Mouse (Mus musculus) cerebellum, adult 11 months (tissue): ENCODE measurements around the gene Vps13d.

ENCODE experiments used
- DNase-seq: peaks from one replicate; pipeline ENCODE4 v3.0.0; 2022

Gene Vps13d

GRCm38 (mm10) chr4:144968371-144968770 lies 226.4 kb downstream of the Vps13d start:
- no peak for DNase-seq

DNA sequence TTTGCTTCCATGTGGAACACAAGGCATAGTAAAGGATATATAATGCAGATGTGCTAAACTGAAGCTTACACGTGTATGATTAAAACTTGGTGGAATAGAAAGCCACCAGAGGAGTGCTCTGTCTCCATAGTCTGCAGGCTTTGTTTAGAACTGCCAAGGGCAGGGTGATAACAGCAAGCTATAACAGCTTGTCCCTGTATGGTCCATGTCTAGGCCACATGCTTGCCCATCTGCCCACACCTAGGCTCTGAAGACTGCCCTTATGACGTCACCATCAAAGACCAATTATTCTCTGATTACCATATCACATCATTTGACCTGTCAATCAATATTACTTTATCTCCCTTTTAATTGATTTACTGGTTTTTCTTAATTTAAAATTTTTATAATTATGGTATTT lies 229.6 kb downstream of the Vps13d start:
- DNase-seq: no peak

GRCm38 (mm10) chr4:144961696-144962095 lies 233.1 kb downstream of the Vps13d start:
- DNase-seq: no peak

DNA sequence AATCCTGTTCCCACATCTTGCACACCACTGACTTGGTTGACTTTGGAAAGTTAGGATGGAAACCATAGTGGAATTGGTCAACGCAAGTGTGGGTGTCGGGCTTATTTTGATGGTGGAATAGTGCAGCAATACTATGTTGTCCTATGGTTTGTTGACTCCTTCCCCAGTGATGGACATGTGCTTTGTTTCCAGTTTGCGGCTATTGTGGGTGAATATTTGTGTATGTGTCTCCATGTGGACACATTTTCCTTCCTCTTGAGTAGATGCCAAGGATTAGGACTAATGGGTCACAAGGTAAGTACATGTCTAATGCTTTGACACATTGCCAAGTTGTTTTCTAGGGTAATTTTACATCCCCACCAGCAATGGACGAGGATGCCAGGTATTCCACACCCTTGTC lies 233.6 kb downstream of the Vps13d start:
- DNase-seq: no peak

DNA sequence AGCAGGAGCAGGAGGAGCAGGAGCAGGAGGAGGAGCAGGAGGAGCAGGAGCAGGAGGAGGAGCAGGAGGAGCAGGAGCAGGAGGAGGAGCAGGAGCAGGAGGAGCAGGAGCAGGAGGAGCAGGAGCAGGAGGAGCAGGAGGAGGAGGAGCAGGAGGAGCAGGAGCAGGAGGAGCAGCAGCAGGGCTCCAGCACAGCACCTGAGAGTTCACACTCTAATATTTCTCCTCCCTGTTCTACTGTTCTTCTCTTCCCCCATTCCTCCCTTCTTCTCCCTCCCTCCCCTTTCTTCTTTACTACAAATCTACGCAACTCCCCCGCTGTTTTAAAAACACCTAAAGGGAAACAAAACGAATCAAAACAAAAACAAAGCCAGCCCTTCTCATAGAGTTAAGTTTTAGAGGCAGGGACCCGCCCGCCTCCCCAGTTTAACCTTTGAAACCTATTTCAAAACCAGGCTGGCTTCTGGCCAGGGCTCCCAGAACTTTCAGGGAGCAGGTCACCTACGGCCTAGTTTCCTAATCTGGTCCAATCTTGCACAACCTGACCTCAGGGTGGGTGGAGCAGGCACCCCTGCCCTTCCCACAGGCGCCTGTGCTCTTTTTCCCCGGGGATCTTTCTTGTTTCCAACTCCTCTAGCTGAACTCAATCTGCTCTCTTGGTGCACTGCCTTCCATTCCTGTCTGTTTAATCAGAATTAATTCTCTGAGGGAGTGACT lies 234.5 kb downstream of the Vps13d start:
- DNase-seq: no peak

DNA sequence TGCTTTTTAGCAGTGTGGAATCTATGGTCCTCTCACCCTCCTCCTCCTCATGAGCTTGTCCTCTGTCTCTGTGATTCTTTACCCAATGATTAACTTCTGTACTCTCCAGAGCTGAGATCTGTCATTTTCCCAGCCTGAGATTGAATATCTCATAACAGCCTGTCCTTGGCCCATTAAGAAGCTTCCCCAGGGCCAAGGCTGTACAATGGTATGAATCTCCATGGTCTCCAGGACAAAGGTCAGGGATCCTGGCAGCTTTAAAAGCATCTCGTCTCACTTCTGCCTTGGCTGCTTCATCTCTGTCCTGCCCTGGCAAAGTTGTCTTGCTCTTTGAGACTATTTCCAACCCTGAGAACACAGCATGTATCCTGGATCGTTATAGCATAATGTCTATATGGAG lies 237.1 kb downstream of the Vps13d start:
- no peak for DNase-seq

- no peak for DNase-seq
Observed at GRCm38 (mm10) chr4:144957186-144957585, 237.6 kb downstream of the Vps13d start.

DNA sequence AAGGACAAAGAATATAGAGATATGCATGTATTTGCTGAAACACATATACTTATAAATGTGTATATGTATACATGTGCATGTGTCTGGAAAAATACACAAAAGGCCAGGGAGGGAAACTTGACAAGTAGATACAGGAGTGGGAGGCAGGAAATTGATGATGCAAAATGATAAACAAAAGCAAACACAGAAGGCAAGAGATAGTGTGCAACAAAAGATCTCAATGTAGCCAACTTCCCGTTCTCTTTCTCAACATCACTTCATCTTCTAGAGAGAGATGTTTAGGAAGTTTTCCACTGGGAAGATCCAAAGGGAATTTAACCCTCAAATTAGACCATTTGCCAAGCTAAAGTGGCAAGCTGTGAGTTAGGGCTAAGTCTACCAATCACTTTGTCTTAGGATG lies 238.5 kb downstream of the Vps13d start:
- no peak for DNase-seq

DNA sequence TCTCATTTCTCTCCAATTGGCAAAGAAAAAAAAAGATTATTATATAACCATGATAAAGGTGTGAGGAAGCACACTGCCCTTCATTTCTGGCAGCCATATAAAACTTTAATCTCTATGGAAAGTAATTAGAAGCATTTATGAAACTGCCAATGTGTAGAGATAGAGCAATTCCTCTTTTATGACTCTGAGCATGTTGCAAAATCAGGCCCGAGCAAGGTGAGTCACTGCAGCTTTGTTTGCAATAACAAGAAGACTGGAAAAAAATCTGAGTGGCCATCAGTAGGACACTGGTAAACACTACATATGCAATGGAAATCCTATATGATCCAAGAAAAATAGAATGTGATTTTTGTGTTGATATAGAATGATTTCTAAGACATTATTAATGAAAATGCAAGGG lies 238.9 kb downstream of the Vps13d start:
- no peak for DNase-seq

- no peak for DNase-seq
Observed at GRCm38 (mm10) chr4:144953421-144953820, 241.4 kb downstream of the Vps13d start.

GRCm38 (mm10) chr4:144951859-144952258 lies 242.9 kb downstream of the Vps13d start:
- DNase-seq: no peak

DNA sequence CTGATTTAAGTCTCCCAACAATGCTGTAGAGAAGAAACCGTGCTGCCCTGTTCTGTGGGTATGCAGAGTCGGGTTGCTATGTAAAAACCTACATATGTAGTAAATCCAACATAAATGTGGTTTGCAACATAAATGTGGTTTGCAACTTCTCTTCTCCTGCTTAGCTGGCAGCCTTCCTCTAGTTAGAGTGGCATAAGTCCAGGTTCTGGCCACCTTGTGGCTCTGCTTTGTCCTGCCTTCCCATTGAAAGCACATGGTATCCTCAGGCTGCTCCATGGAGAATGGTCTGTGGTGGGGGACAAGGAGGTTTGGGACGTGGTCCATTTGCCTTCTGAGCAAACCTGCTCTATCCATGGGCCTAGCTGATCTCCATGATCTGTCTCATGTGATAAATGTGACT lies 243.9 kb downstream of the Vps13d start:
- no peak for DNase-seq

DNA sequence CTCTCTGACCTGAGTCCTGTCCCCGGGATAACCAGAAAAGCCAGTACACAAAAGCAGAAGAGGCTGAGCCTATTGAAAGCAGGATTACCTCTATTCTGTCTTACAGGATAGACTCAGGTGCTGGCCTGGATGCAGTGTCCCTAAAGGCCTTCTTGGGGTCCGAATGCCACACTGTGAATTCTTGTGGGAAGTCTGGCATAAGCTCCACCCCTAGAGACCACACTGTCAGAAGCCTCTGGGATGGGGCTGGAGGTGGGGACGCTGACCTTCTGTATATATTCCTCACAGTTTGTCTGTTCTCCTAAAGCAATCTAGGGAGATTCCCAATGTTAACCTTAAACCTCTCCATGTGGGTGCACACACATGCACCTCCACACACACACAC lies 244.5 kb downstream of the Vps13d start:
- DNase-seq: no peak

- peak; percentile 20 for DNase-seq
Observed at GRCm38 (mm10) chr4:144949441-144950326, 245.1 kb downstream of the Vps13d start.

DNA sequence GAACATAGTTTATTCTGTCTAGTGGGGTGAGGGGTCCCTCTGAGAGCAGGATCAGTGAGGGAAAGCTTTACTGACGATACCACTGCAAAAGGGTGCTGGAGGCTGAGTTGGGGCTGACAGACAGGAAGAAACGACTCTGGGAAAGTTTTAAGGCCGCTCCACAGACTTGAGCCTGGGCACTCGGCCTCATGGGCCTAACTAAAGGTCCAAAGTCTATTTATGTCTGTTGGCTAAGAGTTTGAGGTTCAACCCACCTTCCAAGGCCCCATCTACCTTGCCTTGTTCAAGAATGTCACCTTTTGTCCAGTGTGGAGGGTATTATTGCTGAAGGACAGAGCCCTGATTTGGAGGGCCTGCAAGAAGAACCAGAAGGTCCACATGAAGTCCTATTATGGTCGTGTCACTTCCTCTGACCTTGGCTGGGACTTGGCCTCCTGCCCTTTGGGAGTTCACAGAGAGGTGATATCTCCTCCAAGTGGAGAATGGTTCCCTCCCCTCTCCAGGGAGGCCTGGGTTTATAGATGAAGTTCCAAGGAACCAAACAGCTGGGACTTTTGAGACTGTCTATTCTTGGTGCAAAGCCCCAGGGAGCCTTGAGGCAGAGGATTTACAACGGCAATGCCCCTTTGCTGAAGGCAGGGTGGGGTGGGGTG lies 246.9 kb downstream of the Vps13d start:
- no peak for DNase-seq

- no peak for DNase-seq
Observed at GRCm38 (mm10) chr4:144943273-144943672, 251.5 kb downstream of the Vps13d start.

DNA sequence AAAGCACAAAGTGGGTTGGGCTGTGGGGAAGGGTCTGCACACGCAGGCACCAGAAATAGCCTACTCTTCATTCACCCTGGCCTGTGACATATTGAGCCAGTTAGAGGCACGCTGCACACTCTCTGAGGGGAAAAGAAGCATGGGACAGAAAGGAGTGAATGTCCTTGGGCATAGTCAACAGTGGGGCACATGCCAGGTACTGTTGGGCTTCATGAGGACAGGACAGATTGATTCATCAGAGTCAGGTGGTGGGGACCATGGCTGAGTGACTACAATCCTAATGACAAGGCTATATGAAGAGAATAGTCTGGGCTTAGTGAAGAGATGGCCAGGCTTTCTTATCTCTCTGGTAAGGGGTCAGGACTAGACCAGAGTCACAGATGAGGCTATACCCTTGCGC lies 252.4 kb downstream of the Vps13d start:
- DNase-seq: no peak

GRCm38 (mm10) chr4:144940796-144941462 lies 253.9 kb downstream of the Vps13d start:
- no peak for DNase-seq

GRCm38 (mm10) chr4:144939847-144940411 lies 254.9 kb downstream of the Vps13d start:
- DNase-seq: no peak

DNA sequence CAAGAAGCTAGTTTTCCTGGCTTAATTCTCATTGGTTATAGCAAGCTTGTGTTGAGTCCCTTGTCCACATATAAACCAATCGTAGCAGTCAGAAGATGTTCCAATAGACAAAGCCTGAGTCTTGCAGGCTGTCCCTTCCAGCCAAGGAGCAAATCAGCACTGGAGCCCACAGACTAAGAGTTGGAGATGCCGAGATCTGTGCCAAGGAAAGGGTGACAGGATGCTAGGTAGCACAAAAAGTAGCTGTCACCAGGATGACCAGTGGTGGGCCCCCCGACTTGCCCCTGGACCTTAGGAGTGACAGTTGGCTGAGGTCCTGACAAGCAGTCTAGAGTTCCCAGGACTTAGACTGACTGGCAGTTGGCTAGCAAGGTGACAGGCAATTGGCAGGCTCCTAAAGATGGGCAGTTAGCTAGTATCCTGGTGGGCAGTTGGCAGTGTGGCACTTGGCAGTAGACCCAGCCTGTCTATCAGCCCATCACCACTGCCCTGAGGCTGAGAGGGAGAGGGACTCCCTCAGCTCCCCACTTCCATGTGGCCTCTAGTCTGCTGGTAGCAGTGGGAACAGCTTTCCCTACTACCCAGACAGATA lies 258.1 kb downstream of the Vps13d start:
- DNase-seq: no peak

GRCm38 (mm10) chr4:144934501-144934900 lies 260.3 kb downstream of the Vps13d start:
- DNase-seq: no peak

DNA sequence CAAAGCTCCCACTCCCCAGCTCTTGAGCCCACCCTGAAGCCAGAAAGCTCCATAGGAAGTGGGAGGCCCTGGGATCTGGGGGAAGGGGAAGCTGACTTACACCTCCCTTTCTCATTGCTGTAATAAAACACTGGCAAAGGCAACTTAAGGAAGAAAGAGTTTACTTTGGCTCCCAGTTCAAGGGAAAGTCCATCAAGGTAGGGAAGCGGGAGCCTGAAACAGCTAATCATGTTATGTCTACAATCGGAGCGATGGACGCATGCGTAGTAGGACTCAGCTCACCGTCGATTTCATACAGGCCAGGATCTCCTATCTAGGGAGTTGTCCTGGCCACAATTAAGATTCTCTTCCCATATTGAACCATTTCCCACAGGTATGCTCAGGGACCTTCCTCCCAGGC lies 263.6 kb downstream of the Vps13d start:
- no peak for DNase-seq
